Mouse (Mus musculus) spleen, adult 12 weeks (tissue): ENCODE measurements at regions not wholly inside any gene's neighbourhood (a gene's known extent, or its start where the extent isn't known, plus 50 kb on each side); places are given as distances from the start of the nearest gene placed in this dataset.

Source experiments
- DNase-seq: peaks from one replicate; pipeline ENCODE4 v3.0.0; 2022; ENCODE audit warnings: low spot score

DNA sequence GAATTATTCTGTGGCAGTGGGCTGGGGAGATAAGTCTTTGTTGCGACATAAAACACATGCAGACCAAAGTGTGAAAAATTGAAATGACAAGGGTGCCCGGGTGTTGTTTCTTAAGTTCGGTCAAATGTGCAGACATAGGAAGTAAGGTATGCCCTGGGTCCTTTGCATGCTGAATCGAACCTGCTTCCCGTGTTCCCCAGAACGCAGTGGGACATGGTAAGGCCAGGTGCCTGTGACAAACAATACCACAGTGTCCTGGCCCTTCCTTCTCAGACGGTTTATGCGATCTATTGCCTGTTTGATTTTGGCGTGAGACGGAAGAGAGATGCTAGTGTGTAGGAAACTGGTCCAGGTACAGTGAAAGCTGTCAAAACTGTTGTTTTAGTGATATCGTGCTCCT lies 1022.1 kb downstream of the Adgrl2 start:
- DNase-seq, result no peak

DNA sequence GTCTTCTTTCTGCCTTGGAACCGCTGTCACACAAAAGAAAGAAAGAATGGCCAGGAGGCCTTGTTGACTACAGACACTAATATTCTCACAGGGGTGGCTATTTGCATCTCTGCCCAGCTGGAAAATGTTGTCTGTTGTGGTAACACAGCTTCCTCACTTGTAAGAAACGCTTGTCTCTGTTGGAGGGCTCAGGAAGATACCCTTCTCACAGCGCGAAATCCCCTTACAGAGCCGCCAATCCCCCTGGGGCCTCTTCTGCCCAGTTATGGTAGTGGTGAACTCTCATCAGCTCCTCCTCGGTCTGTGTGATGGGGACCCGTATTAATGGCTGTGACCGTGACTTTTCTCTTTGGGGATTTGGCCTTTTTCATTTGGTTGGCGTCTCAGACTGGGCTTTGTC lies 1022.5 kb downstream of the Adgrl2 start:
- no peak for DNase-seq

DNA sequence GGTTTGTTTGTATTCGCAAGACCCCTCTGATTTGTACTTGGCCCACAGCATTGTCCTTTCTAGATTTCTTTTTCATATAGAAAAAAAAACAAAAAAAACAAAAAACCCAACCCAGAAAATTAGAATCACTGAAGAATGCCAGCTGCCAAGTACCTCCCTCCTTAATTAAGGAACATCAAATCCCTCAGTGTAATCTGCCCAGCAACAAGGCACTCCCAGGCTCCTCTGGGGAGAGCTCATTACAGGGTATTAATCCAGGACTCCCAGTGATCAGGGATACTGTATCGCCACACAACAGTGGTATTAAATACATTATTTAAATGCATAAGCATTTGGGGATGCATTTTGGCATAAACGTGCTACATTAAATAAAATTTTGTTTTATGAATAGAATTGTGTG lies 1023.1 kb downstream of the Adgrl2 start:
- DNase-seq, result no peak

DNA sequence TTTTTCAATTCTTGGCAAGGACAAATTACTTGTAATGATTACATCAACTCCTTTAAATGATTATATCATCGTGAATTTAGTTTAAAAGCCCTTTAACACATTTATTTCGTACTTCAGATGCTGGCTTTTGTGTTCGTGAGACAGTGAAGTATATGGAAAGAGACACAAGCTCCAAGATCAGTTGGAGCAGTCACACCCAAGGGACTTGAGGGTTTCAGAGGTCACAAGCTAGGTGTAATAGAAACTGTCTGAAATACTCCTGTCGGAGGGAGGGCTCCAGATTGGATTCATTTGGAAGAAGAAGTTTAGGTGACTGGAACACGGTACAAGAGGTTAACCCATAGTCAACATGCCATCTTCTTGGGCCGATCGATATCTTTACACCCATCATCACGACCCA lies 1023.5 kb downstream of the Adgrl2 start:
- no peak for DNase-seq

DNA sequence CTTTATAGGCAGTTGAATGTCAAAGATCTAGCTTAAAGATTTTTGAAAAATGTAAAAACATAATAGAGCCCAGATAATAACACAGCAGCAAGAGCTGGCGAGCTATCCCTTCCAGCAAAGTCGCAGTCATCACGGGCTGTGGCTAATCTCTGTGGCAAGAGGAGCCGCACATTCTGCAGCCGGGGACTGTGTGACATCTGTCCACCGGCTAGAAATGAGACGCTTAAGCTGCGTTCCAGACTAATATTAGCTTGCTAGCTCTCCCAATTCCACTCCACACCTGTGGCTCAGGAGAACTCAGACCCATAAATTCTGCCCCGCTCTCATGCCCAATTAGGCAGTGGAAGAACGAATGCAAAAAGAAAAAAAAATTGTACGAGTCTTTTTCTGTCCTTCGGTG lies 1024.0 kb downstream of the Adgrl2 start:
- no peak for DNase-seq

DNA sequence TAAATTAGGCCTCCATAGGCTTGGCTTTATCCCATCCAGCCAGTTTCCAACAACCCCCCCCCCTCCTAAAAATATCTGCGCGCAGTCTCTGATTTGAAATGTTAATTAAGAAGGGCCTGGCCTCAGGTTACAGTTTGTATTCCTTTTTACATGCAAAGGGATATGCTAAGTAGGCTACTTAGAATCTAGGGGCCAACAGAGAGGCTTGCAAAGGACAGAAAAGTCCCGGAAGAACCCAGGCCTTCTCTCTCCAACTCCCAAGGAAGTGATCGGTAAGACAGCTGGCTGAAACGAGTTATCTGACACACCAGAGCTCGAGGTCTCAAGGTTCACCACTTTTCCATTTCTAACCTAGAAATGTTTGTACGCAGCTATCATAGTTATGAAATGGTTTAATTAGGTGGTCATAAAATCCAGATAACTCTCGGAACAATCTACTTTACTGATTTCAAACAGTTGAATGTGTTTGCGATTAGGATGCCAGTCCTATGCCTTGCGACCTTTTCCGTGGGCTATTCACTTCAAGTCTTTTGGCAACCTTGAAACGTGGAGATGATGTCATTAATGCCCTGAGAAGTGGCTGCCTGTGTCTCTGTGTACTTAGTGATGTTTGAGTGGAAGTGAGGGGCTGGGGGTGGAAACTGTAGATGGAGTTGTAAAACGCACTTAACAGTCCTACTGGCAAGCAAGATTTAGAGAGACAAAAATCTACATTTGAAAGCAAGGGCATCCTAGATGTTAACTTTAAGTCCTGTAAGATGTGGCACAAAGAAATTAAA lies 1026.5 kb downstream of the Adgrl2 start:
- no peak for DNase-seq

DNA sequence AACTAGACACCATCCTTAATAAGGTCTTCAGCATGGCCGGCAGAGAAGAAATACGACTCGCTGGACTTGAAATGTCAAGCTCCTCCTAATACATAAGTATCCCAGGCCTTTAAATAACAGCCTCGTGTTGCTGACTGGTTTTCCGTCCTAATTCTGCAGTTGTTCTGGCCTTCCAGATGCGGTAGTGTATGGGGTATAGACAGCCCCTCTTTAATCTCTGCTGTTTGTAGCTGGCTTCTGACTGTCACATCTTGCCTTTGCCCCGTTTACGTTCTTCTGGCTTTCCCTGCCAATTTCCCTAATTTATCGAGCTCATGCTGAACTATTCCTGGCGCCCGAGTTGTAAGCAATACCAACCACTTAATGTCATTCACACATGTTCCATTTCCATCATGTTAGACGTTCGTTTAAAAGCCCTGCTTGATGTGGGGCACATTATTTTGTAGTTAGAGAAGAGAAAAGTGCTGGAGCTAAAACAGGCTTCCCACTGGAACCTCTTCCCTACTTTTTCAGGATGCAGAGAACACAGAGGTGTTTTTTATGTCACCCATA lies 1042.2 kb downstream of the Adgrl2 start:
- DNase-seq, result no peak

DNA sequence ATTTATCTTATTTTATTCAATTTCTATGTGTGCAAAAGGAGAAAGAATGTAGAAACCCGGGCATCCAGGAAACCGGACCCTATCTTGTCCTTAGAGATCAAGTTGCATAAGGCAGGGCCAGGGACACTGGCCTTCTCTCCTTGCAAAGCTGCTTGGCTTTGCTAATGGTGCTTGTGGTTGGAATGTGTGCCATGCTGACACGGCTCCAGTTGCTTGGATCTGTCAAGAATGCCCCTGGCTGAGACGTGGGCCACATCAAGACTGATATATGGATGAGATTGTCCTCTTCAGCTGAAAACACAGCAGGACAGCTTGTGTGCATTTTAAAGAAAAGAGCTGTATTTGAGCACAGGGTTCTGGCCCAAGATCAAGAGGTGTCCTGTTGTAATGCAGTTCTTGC lies 1047.0 kb downstream of the Adgrl2 start:
- DNase-seq, result no peak

DNA sequence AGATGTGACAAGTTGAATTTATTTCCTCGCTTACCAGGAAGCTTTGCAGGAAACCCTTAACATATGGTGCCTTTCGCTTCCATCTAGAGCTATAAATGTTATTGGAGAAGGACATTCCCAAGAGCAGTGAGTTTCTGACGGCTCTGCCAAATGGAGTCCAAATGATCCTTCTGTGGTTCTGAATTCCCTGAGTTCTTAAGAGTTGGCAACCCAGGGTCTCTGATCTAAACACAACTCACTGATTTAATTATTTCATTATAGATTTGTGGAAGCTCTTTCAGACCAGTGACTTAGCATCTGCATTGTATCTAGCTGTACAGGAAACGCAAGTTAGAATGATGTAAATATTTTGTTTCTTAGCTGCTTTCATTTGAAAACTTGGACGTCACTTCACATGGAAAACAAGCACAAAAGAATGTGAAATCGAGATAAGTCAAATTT lies 1059.5 kb downstream of the Adgrl2 start:
- DNase-seq, result no peak

DNA sequence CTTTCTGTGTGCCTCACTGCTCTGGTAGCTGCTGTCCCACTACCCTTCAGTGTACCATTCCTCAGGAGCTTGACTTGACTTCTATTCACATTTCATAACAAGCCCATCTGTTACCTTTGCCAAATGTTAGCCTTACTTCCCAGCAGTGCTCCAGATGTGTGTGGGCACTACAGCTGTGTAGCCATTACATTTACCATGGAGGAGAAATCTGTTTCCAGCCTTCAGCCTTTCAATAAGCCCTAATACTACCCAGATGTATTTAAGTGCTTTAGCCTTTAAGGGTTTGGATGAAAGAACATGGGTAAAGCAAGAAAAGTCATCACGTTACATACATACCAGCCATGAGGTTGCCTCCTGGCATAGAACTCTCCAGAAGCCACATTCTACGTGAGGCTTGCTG lies 1068.0 kb downstream of the Ttll7 start:
- DNase-seq, result no peak

DNA sequence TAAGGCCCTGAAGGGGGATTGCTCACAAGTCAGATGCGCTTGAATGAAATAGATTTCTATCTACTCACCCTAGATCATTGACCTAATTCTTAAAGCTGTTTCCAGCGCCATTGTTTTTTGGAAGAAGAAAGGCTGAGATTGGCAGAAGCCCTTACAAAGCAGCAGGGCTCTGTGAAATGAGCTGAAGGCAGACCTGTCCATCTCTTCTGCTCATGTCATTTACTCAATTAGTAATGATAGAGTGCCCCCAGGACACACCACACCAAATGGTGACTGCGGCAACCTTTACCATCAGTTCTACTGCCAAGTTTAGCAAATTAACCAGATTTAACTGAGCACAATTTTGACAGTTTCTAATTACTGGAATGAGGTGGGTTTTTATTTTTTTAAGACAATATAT lies 1067.5 kb downstream of the Ttll7 start:
- DNase-seq, result no peak

DNA sequence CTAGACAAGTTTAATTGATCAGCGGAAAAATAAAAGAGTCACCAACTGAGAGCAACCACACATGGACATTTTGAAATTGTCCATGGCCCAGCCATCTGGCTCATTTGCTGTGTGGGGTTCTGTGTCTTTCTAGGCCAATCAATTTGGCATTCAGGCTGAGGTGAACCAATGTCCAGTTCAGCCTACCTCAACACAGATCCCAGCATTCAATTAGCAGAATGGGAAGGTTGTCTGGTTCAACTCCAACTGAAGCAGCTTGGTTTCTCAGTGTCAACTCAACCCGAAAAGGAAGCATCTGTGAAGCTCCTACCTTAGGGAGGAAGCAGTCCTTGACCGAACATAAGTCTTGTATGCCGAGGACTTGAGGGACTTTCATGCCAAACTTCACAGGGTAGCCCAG lies 1067.0 kb downstream of the Ttll7 start:
- no peak for DNase-seq

DNA sequence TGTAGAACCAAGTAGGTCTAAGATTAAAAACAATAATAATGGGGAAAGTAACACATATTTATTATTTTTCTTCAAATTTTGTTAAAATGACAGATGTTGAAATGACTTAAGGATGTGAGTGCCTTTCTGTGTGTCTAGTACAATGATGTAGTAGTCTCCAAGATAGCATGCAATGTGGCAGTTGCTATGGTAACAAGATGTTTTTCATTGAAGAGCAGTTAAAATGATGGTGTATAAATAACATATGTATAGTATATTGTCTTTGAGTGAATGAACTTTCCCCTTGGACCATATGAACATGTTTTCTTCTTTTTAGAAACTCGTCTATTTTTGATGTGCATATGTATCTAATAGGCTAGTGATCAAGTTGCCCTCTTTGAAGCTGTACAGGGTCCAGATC lies 1044.6 kb downstream of the Ttll7 start:
- DNase-seq, result no peak

DNA sequence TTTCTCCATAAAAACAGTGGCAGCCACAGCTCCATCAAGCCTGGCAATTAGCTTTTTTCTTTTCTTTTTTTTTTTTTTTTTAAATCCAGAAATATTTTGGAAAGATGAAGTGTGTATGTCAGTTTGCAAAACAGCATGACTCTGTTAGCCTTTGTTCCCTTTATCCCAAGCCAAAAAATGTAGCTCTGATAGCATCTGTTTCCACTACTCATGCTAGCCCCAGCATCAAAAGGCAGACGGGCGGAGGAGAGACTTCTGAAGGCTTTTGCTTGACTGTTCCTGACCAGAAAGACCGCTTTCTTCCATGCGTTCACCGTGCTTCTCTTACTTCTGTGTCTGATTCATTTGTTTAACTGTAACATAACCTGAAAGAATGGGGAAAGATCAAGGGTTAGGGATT lies 1039.5 kb downstream of the Ttll7 start:
- no peak for DNase-seq

DNA sequence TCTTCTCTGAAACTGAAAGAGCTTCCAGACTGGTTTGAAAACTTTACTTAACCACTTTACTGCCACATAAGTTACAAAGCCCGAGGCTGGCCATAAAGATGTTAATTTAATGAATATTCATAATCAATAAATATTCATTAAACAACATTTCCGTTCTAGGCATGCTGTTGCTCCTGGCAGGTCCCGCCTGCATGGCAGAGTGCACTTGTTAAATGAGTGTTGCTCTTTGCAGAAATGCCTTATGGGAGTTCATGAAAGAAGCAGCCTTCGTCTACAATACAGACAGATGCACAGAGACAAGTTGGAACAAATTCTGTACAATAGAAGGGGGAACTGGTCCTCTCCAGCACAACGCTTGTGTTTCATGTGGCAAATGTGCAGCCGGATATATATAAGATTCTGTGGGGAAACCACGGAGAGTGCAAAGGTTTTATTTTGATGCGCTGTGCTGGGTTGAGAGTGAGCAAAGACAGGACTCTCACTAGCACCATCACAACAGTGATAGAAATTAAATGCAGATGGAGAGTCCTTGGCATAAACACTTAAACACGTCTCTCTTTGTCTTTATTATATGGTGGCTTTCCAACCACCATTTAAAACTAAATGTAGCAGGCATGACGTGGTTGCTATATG lies 1034.2 kb downstream of the Ttll7 start:
- DNase-seq, result no peak

DNA sequence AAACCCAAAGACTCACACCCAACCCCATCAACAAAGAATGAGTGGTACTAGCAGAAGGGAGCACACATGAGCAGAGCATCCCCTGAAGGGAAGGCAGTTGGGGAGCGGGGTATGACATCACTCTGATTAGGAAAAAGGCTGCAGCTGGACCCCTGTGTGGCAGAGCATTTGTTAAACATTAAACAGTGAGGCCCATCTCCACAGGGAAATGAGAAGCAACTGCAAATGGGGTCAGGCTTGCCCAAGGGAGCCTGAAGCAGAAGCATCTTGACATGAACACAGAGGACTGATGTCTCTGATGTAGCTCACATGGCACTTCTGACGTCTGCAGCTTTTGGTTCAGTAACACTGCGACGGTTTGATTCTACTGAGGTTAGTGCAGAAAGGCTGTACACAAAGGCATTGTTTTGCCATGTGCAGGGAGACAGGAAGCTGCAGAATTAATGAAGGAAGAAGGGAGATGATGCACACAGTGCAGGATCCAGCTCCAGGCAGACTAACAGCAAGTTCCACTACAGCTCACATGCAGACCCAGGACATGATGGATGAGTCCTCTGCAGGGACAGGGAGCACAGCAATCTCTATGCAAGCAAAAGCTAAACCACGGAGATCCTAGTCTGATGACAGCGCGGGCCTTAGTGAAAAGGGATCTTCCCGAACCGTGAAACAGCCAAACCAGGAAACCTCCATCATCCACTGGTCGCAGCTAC lies 1030.9 kb downstream of the Ttll7 start:
- no peak for DNase-seq

DNA sequence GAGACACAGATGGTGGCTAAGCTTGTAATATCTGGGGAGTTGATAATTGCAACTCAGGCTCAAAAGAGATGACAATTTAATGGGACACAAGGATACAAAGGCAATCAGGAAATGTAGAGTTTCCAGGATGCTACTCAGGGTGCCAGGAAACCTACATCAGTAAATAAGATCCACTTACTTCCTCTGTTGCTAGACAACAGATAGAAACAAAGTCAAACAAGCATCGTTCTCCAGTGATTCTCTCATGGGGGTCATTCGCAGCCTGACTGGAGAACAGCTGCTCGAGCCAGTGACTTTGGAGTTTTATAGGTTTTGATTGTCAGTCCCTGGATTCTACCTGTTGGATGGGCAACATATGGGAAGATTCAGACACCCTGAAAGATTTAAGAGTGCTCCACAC lies 1026.5 kb downstream of the Ttll7 start:
- no peak for DNase-seq

DNA sequence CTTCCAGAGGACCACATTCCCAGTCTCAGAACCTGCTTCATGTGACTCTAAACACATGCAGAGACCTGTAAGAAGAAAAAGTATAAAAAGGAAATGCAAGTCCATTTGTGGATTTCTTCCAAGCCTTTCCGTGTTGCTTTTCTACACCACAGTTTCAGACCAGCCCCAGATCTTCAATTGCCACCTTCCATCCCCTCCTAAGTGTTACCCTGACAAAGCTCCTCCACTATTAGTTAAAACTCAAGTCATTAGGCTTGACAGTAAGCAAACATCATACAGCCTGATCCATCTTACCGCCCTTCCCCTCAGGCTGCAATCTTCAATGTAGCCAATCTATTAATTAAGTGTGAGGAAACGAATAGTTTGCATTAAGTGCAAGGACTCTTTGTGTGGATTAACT lies 1016.1 kb downstream of the Ttll7 start:
- DNase-seq, result no peak

DNA sequence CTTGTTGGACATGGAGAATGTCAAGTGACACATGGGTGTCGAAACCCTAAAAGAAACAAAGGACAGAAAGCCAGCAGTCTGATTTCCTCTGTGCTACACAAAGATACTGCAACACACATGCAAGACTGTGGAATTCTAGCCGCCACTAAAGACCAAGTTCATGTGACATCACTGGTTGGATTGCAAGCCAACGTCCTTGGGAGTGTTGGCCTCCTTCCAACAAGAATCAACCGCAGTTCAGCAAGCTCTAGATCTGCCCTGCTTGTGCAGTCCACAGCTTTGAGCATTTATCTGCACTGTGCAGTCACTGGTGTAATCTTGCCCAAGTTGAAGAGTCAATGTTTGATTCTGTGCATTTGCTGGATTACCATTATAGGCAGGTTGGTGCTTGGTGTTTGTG lies 1001.2 kb downstream of the Ttll7 start:
- DNase-seq, result no peak

DNA sequence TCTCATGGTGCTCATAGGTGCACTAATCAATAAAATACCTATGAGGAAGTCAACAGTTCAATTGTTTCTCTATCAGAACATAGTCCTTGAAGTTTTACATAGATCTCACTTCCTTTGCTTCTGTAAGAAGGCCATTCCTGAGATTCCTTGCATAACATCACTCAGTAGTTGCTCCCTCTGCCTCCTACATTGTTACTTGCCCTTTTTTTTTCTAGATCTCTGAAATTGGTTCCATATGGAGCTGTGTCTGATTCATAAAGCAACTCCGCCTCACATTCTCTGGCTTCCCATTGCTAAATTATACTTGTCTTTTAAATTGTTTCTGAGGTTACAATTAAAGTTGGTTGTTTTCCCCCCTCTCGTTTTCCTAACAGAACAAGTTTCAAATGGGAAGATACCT lies 1000.7 kb downstream of the Ttll7 start:
- DNase-seq, result no peak

DNA sequence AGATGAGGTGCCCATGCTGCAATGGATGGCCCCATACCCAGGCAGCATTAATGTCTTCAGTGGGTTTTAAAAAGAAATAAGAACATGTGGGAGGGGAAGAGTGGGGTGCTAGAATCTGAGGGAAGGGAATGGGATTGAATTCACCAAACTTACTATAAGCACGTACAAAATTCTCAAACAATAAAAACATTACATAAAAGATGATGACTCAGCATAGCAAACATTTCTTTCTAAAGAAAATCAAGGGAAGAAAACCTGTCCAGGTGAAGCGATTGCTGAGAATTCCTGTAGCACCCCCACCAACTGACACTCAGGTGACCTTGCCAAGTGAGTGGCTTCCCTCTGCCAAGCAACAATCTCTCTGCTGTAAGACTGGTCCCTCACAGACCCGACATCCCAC lies 989.2 kb downstream of the Ttll7 start:
- DNase-seq, result no peak

DNA sequence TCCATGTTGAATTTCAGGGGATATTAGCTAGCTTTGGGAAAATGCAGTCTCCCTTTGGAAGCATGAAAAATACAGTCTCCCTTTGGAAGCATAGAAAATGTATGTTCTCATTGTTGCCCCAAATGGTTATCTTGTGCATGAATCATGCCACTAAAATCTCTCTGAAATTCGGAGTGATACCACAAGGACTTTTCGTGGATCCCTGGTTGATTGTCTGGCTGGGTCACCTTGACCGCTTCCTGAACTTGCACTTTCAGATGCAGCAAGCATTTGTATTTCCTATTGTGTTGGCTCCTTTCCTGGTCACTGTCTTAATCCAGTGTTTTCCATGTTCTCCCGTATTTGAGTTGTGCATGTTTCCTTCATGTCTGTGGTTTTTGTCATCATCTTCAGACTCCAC lies 986.6 kb downstream of the Ttll7 start:
- no peak for DNase-seq

DNA sequence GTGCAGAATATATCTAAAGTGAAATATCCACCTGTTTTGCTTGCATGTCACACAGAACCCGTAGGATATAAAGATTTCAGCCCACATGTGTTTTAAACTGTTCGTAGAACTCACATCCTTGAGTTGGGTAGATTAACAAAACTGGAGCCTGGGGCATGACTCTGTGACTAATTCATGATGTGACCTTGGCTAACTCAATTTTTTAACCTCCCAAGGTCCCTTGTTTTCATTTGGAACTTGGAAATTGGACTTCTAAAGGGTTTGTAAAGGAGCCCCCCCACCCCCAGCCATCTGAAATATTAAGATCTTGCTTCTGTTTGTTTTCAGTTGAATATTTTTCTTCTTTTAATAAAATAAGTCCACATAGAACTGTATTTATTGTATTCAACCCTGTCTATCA lies 983.5 kb downstream of the Ttll7 start:
- no peak for DNase-seq
